Mouse (Mus musculus): ENCODE measurements around the gene Qrfp. TPM values are rescaled to one million over a fixed set of nuclear protein-coding genes. Genes with fewer than 3 reads are reported as not detected.

Gene Qrfp
- polyA plus RNA-seq, 1 experiment from 2014 or later: 0.09 TPM

GRCm38 (mm10) chr2:31836985-31837384 is 26.6 kb upstream of the Qrfp start:
- H3K9ac ChIP-seq (replicated peaks): no peak overlapping the region
- no peaks in the 10 kb centered on the region for H3K9me3 ChIP-seq
- ATAC-seq (ENCODE audit: low FRiP score, low read depth): no peak
- no peaks in the 10 kb centered on the region for H3K36me3 ChIP-seq
- no peak overlapping the region for H3K27ac ChIP-seq (replicated peaks)
- H3K27me3 ChIP-seq: peaks cover 55% of the 10 kb centered on the region
- H3K4me3 ChIP-seq: no peak overlapping the region
- WGBS: 33% methylated on average over 6 of the region's 6 CpGs
- H3K4me2 ChIP-seq (replicated peaks): no peak overlapping the region
- peaks cover 8% of the 10 kb centered on the region for H3K4me1 ChIP-seq

GRCm38 (mm10) chr2:31836091-31836490 is 25.7 kb upstream of the Qrfp start:
- H3K27ac ChIP-seq (replicated peaks): no peak overlapping the region
- WGBS: 64% methylated on average over 10 of the region's 10 CpGs
- no peaks in the 10 kb centered on the region for H3K9me3 ChIP-seq
- H3K9ac ChIP-seq (replicated peaks): no peak overlapping the region
- peaks cover 8% of the 10 kb centered on the region for H3K4me1 ChIP-seq
- no peak for ATAC-seq (ENCODE audit: low FRiP score, low read depth)
- H3K4me2 ChIP-seq (replicated peaks): no peak overlapping the region
- H3K4me3 ChIP-seq: no peak overlapping the region
- peaks cover 53% of the 10 kb centered on the region for H3K27me3 ChIP-seq
- no peaks in the 10 kb centered on the region for H3K36me3 ChIP-seq

- ATAC-seq (ENCODE audit: low FRiP score, low read depth): 0 out of 2 replicates have a peak, but pooled peaks have one; percentile 30
- H3K27me3 ChIP-seq: peaks cover 19% of the 10 kb centered on the region
- WGBS: 6% methylated on average over 4 of the region's 4 CpGs
- H3K9ac ChIP-seq (replicated peaks): no peak overlapping the region
- H3K9me3 ChIP-seq: no peaks in the 10 kb centered on the region
- H3K4me2 ChIP-seq (replicated peaks): no peak overlapping the region
- H3K4me1 ChIP-seq: peaks cover 35% of the 10 kb centered on the region
- peak overlapping the region; percentile 31 for H3K27ac ChIP-seq (replicated peaks)
- no peak overlapping the region for H3K4me3 ChIP-seq
- no peaks in the 10 kb centered on the region for H3K36me3 ChIP-seq
Measured at GRCm38 (mm10) chr2:31828311-31828825, 18.0 kb upstream of the Qrfp start.

- no peak overlapping the region for H3K4me3 ChIP-seq
- peak overlapping the region; percentile 31 for H3K27ac ChIP-seq (replicated peaks)
- no peaks in the 10 kb centered on the region for H3K36me3 ChIP-seq
- WGBS: 55% methylated on average over 7 of the region's 7 CpGs
- H3K9me3 ChIP-seq: no peaks in the 10 kb centered on the region
- peaks cover 39% of the 10 kb centered on the region for H3K4me1 ChIP-seq
- no peak overlapping the region for H3K9ac ChIP-seq (replicated peaks)
- no peak overlapping the region for H3K4me2 ChIP-seq (replicated peaks)
- peaks cover 17% of the 10 kb centered on the region for H3K27me3 ChIP-seq
- ATAC-seq (ENCODE audit: low FRiP score, low read depth): no peak
Measured at GRCm38 (mm10) chr2:31827877-31828276, 17.5 kb upstream of the Qrfp start.

GRCm38 (mm10) chr2:31826094-31827085 is 16.0 kb upstream of the Qrfp start:
- Histone ChIP-seq H3K9ac (replicated peaks) (no peak overlapping the region), H3K27ac (replicated peaks) (no peak overlapping the region), H3K27me3 (peaks cover 21% of the 10 kb centered on the region), H3K36me3 (no peaks in the 10 kb centered on the region), H3K4me2 (replicated peaks) (no peak overlapping the region), H3K4me1 (peaks cover 50% of the 10 kb centered on the region), H3K9me3 (no peaks in the 10 kb centered on the region), H3K4me3 (no peak overlapping the region)
- no peak for ATAC-seq (ENCODE audit: low FRiP score, low read depth)
- WGBS: 88% methylated on average over 14 of the region's 14 CpGs

- H3K4me2 ChIP-seq (replicated peaks): no peak overlapping the region
- H3K4me3 ChIP-seq: no peak overlapping the region
- 88% methylated on average over 16 of the region's 16 CpGs for WGBS
- H3K4me1 ChIP-seq: peaks cover 50% of the 10 kb centered on the region
- H3K27me3 ChIP-seq: peaks cover 30% of the 10 kb centered on the region
- H3K9ac ChIP-seq (replicated peaks): no peak overlapping the region
- H3K36me3 ChIP-seq: no peaks in the 10 kb centered on the region
- H3K9me3 ChIP-seq: no peaks in the 10 kb centered on the region
- no peak overlapping the region for H3K27ac ChIP-seq (replicated peaks)
- no peak for ATAC-seq (ENCODE audit: low FRiP score, low read depth)
Measured at GRCm38 (mm10) chr2:31825469-31825911, 15.1 kb upstream of the Qrfp start.

GRCm38 (mm10) chr2:31823933-31824730 is 13.8 kb upstream of the Qrfp start:
- peaks cover 32% of the 10 kb centered on the region for H3K27me3 ChIP-seq
- no peak overlapping the region for H3K4me2 ChIP-seq (replicated peaks)
- no peaks in the 10 kb centered on the region for H3K36me3 ChIP-seq
- peak overlapping the region; percentile 87 for H3K27ac ChIP-seq (replicated peaks)
- no peak overlapping the region for H3K4me3 ChIP-seq
- no peak for ATAC-seq (ENCODE audit: low FRiP score, low read depth)
- no peak overlapping the region for H3K9ac ChIP-seq (replicated peaks)
- no peaks in the 10 kb centered on the region for H3K9me3 ChIP-seq
- WGBS: 65% methylated on average over 11 of the region's 15 CpGs
- H3K4me1 ChIP-seq: peaks cover 50% of the 10 kb centered on the region

GRCm38 (mm10) chr2:31822524-31823371 is 12.4 kb upstream of the Qrfp start:
- peak; percentile 86 for ATAC-seq (ENCODE audit: low FRiP score, low read depth)
- Histone ChIP-seq H3K36me3 (no peaks in the 10 kb centered on the region), H3K27ac (replicated peaks) (peak overlapping the region; percentile 87), H3K9me3 (no peaks in the 10 kb centered on the region), H3K27me3 (peaks cover 41% of the 10 kb centered on the region), H3K4me2 (replicated peaks) (peak overlapping the region; percentile 51), H3K4me3 (peak overlapping the region; percentile 28), H3K4me1 (peaks cover 38% of the 10 kb centered on the region), H3K9ac (replicated peaks) (peak overlapping the region; percentile 38; the same call in 1 of the 2 replicates)
- WGBS: 8% methylated on average over 39 of the region's 39 CpGs

- H3K27ac ChIP-seq (replicated peaks): no peak overlapping the region
- ATAC-seq (ENCODE audit: low FRiP score, low read depth): no peak
Measured at GRCm38 (mm10) chr2:31815367-31815766, 5.0 kb upstream of the Qrfp start.

GRCm38 (mm10) chr2:31814699-31815098 is 4.3 kb upstream of the Qrfp start:
- Histone ChIP-seq H3K9me3 (no peaks in the 10 kb centered on the region), H3K4me2 (replicated peaks) (no peak overlapping the region), H3K4me1 (peaks cover 12% of the 10 kb centered on the region), H3K9ac (replicated peaks) (no peak overlapping the region), H3K36me3 (no peaks in the 10 kb centered on the region), H3K27me3 (peaks cover 24% of the 10 kb centered on the region), H3K27ac (replicated peaks) (no peak overlapping the region), H3K4me3 (no peak overlapping the region)
- no peak for ATAC-seq (ENCODE audit: low FRiP score, low read depth)
- 90% methylated on average over 7 of the region's 7 CpGs for WGBS

More at GRCm38 (mm10) chr2:31815367-31815766, 5.0 kb upstream of the Qrfp start:
- no peak overlapping the region for H3K4me3 ChIP-seq
- no peak overlapping the region for H3K9ac ChIP-seq (replicated peaks)
- H3K9me3 ChIP-seq: no peaks in the 10 kb centered on the region
- 30% methylated on average over 5 of the region's 5 CpGs for WGBS
- peaks cover 5% of the 10 kb centered on the region for H3K4me1 ChIP-seq
- no peaks in the 10 kb centered on the region for H3K36me3 ChIP-seq
- no peak overlapping the region for H3K4me2 ChIP-seq (replicated peaks)
- peaks cover 24% of the 10 kb centered on the region for H3K27me3 ChIP-seq

- Histone ChIP-seq H3K36me3 (no peaks in the 10 kb centered on the region), H3K4me3 (no peak overlapping the region), H3K27ac (replicated peaks) (no peak overlapping the region), H3K4me1 (peaks cover 22% of the 10 kb centered on the region), H3K9me3 (no peaks in the 10 kb centered on the region), H3K4me2 (replicated peaks) (no peak overlapping the region), H3K9ac (replicated peaks) (no peak overlapping the region), H3K27me3 (peaks cover 21% of the 10 kb centered on the region)
- no peak for ATAC-seq (ENCODE audit: low FRiP score, low read depth)
- 90% methylated on average over 4 of the region's 4 CpGs for WGBS
Measured at GRCm38 (mm10) chr2:31813641-31814040, 3.3 kb upstream of the Qrfp start.

Data from midbrain, embryonic 12.5 days (tissue).